10 mouse cellular contexts compared by ENCODE assay signal in genomic region chr8:72753781-72754180, GRCm38 (mm10). TPM values are rescaled to one million over a fixed set of nuclear protein-coding genes. Genes with fewer than 3 reads are reported as not detected.
A peak's percentile ranks its signal among the peaks of the same experiment; 100 is the strongest.
DNase-seq lines count a peak whose midpoint lies in the region.
"Had no signal": no experiment of that assay in that cellular context is flagged by ENCODE, and none has a peak within 500 bp of the region (broad histone marks: within the 10 kb centered on the region; RNA-seq: fewer than 3 reads in every experiment).

No protein-coding gene starts in this region.

- peak; percentile 1 for DNase-seq in gastrocnemius, postnatal 10 days
- no peak for DNase-seq in gastrocnemius, postnatal 36 days
- DNase-seq in left cerebral cortex, postnatal 36 days (ENCODE audit: low spot score in 2 of 2): peak; percentile 1
- no peak for DNase-seq in left cerebral cortex, postnatal 10 days (ENCODE audit: extremely low spot score in 1 of 2, low spot score in 2 of 2)
- peak; percentile 0 for DNase-seq in thymus, postnatal 25 days
- DNase-seq in thymus, postnatal 14 days: no peak
- DNase-seq in testis, postnatal 14 days (ENCODE audit: low spot score): peak; percentile 2
- DNase-seq: adrenal gland, postnatal 25 days; cerebellum, adult 8-10 months; kidney, adult 18-20 months had no signal

- intact Hi-C loops in gastrocnemius, postnatal 36 days (cut with DNase I): no loop called here
- intact Hi-C loops in left cerebral cortex, postnatal 36 days (cut with DNase I): no loop called here
- intact Hi-C loops in left cerebral cortex, postnatal 10 days (cut with DNase I): no loop called here

RNA-seq across cellular contexts. Expression of gene F2rl3, which starts 7.9 kb away (rescaled TPM):
- 1 to 10 TPM; 1.9 to 3.2 TPM for total RNA-seq in gastrocnemius, postnatal 10 days (2021)
- 1 to 10 TPM in 1 of 2 experiments, under 1 TPM in 1; 0.99 to 1.3 TPM for total RNA-seq in gastrocnemius, postnatal 36 days (2021)
- under 1 TPM; 0.17 to 0.23 TPM for total RNA-seq in left cerebral cortex, postnatal 36 days (2021)
- under 1 TPM in 1 of 2 experiments, not detected in 1; 0.47 TPM for total RNA-seq in left cerebral cortex, postnatal 10 days (2021)

RNA-seq across cellular contexts. Expression of gene Sin3b, which starts 30.7 kb away (rescaled TPM):
- 10 to 100 TPM; 78.2 to 80.8 TPM for total RNA-seq in gastrocnemius, postnatal 10 days (2021)
- 10 to 100 TPM; 32.5 to 33.0 TPM for total RNA-seq in gastrocnemius, postnatal 36 days (2021)
- 100 to 1,000 TPM; 140 to 148 TPM for total RNA-seq in left cerebral cortex, postnatal 36 days (2021)
- 100 to 1,000 TPM; 148 to 159 TPM for total RNA-seq in left cerebral cortex, postnatal 10 days (2021)

Comparison
In these comparisons a context has a peak if more than half of its experiments do, and no peak if none do; other contexts are left out.
1. DNase-seq: peak in gastrocnemius, postnatal 10 days (single experiment), left cerebral cortex, postnatal 36 days (2 of 2), thymus, postnatal 25 days (single experiment) and testis, postnatal 14 days (single experiment); none in gastrocnemius, postnatal 36 days (0 of 2), left cerebral cortex, postnatal 10 days (0 of 2) and thymus, postnatal 14 days (single experiment).